Mouse (Mus musculus) cerebellum, adult (tissue): ENCODE measurements around the gene Thra.

Experiments used
- ATAC-seq: cut with Nextera tagmentation; 2 replicates; pipeline ENCODE4 v1.9.2; 2017; ENCODE audit warnings: mild to moderate bottlenecking, moderate library complexity, mixed read lengths; ENCODE audit not compliant: insufficient number of reproducible peaks, low FRiP score, low TSS enrichment

Thra gene

GRCm38 (mm10) chr11:98762756-98763501 is 22.5 kb downstream of the Thra start:
- no peak for ATAC-seq

DNA sequence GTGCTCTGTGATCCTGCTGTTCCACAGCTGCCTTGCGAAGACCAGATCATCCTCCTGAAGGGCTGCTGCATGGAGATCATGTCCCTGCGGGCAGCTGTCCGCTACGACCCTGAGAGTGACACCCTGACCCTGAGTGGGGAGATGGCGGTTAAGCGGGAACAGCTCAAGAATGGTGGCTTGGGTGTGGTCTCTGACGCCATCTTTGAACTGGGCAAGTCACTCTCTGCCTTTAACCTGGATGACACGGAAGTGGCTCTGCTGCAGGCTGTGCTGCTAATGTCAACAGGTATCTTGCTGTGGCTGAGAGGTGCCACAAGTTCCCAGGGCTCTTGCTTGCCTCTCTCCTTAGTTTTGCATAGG is 23.0 kb downstream of the Thra start:
- no peak for ATAC-seq

DNA sequence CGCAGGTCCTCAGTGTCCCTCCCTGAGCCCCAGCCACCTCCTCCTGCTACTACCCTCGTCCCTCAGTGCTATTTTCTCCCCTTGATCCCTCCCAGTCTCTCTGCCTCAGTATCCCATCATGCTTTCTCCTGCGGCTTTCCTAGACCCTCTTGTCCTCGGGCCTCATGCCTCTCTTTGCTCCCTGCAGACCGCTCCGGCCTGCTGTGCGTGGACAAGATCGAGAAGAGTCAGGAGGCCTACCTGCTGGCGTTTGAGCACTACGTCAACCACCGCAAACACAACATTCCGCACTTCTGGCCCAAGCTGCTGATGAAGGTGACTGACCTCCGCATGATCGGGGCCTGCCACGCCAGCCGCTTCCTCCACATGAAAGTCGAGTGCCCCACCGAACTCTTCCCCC is 23.7 kb downstream of the Thra start:
- ATAC-seq, result no peak

GRCm38 (mm10) chr11:98764746-98765145 is 24.3 kb downstream of the Thra start:
- no peak for ATAC-seq

GRCm38 (mm10) chr11:98765421-98766309 is 25.2 kb downstream of the Thra start:
- ATAC-seq, result no peak

DNA sequence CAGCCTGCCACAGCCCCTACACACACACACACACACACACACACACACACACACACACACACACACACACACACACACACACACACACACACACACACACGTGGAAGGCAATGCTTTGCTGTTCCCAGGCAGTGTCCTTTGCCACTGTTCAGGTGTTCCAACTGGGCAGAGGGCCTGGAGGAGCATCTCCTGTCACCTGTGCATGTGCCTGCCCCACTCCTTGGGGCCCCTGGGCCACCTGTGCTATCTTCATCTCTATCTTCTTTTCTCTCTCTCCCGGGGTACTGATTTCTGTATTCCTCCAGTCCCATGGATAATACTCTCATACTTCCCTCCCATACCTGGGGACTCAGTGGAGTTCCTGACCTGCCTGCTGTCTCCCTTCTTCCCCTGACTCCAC is 25.9 kb downstream of the Thra start:
- ATAC-seq, result no peak

GRCm38 (mm10) chr11:98766816-98767215 is 26.4 kb downstream of the Thra start:
- ATAC-seq, result no peak

DNA sequence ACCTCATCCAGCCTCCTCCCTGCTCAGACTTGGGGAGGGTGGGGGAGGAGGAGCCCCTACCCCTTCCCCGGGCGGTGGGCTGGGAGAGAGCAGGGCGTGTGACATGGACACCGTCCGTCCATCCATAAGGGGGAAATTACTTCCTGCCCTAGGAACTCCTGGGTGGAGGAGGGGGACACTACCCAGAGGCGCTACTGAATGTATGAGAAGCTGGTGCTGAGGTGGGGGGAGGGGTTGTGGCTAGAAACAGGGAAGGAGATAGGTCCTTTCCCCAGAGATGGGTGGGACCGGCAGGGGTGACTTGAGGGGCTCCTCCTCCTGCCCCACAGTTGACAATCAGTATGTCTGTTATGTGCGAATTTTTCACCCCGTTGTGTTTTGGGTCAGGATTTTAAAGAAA is 26.8 kb downstream of the Thra start:
- no peak for ATAC-seq

- ATAC-seq, result no peak
These were observed 27.3 kb downstream of the Thra start for GRCm38 (mm10) chr11:98767713-98768112.

GRCm38 (mm10) chr11:98768127-98769006 is 27.9 kb downstream of the Thra start:
- no peak for ATAC-seq

- no peak for ATAC-seq
These were observed 28.8 kb downstream of the Thra start for GRCm38 (mm10) chr11:98769007-98769954.

GRCm38 (mm10) chr11:98770096-98770975 is 29.9 kb downstream of the Thra start:
- ATAC-seq, result no peak

DNA sequence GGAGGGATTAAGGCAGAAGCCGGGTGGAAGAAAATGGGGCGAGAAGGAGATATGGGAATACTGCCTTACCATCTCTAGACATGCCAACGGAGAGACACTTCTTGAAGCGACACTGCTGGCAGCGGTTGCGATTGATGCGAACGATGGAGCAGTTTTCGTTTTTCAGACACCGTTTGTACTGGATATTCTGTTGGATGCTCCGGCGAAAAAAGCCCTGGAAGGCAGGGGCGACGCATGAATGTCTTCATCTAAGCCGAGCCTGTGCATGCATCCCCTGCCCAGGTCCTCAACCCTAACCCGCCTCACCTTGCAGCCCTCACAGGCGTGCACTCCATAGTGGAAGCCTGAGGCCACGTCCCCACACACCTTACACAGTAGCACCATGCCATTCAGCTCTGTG is 30.7 kb downstream of the Thra start:
- ATAC-seq, result no peak

DNA sequence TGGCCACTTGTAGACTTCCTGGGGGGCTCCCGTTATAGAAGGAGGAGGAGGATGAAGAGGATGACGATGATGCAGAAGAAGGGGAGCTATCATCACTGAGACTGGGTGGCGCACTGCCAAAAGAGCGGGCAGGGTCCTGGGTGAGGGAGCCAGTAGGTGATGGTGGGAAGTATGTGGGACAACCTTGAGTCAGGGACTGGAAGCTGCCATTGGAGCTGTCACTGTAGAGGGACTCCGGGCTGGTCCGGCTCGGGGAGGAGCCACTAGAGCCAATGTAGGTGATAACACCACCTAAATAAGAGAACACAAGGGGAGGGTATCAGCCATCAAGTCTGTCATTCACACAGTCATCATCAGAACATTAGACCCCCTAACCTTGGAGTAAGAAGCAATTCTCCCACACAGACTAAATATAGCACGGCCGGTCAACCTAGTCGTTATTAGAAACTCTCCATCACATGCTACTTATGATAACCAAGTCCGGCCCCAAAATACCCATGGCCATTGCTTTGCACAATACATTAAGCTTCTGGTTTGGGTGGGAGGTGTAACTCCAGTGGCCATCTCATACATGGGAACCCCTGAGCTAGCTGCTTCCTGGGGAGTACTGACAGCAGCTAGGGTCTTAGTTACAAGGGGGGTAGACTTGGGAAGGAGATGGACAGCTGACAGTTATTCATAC is 31.5 kb downstream of the Thra start:
- ATAC-seq, result no peak

GRCm38 (mm10) chr11:98772667-98773171 is 32.3 kb downstream of the Thra start:
- no peak for ATAC-seq

- ATAC-seq, result peak; percentile 53
These were observed 33.3 kb downstream of the Thra start for GRCm38 (mm10) chr11:98773635-98774295.

DNA sequence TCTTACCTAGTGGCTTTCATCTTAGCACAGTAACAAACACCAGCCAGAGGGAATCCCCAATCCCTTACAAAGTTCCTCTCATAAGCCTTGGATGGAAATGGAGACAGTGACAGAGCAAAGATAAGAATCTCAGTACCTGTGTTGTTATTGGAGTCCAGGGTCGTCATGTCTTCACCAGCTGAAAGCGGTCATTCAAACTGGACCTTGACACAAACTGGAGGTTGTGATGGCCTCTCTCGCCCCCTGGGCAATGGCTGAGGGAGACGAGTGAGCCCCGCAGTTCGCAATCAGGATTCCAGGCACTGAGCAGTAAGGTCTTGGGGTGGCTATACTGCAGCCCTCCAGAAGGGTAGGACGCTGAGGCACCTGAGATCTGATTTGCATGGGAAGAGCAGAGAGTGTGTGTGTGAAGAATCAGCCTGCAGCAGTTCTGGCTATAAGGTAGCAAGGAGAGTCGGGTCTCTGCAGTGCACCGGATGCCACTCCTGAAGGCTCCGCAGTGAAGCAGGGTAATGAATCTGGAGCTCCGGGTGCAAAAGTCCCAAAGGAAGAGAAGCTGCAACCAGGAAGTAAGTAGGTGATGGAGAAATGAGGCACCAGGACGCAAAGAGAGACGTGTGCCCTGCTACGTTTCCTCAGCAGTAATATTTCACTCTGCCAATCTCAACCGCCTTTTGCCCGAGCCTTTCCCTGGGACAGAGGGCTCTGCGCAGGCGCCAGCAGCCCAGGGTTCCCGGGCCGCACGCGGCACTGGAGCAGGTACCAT is 34.3 kb downstream of the Thra start, which contains the start of gene Nr1d1:
Gene Nr1d1 (minus strand): TSS at position 752 of the 766 bp plus-strand sequence.
- ATAC-seq, result peak; percentile 5; the same call in 1 of the 2 replicates
